Mouse (Mus musculus) hindbrain, embryonic 12.5 days (tissue): Measurements from ENCODE around the gene Adgrb2. TPM values are rescaled to one million over a fixed set of nuclear protein-coding genes. Genes with fewer than 3 reads are reported as not detected.
A peak's percentile ranks its signal among the peaks of the same experiment; 100 is the strongest.

Experiments
- ATAC-seq: fragments of 200-750 bp; cut with Nextera tagmentation; 2 replicates; pipeline ENCODE4 v1.8.0; 2017; ENCODE audit warnings: moderate TSS enrichment; ENCODE audit not compliant: low FRiP score
- H3K27ac ChIP-seq: fragments of 300-500 bp; sonication (generic); 2 replicates; pipeline ENCODE4 v1.5.1; 2016; ENCODE audit warnings: mild to moderate bottlenecking
- H3K27me3 ChIP-seq: fragments of 300-500 bp; sonication (generic); 2 replicates; pipeline ENCODE4 v1.6.1; 2016; ENCODE audit warnings: mild to moderate bottlenecking
- H3K36me3 ChIP-seq: fragments of 300-500 bp; sonication (generic); 2 replicates; pipeline ENCODE4 v1.6.1; 2016; ENCODE audit warnings: mild to moderate bottlenecking
- H3K4me1 ChIP-seq: fragments of 300-500 bp; sonication (generic); 2 replicates; pipeline ENCODE4 v1.6.1; 2016
- H3K4me2 ChIP-seq: fragments of 300-500 bp; sonication (generic); replicated peaks from 2 replicates; pipeline ENCODE4 v1.6.1; 2016; ENCODE audit warnings: mild to moderate bottlenecking
- H3K4me3 ChIP-seq: fragments of 300-500 bp; sonication (generic); 2 replicates; pipeline ENCODE4 v1.5.1; 2016; ENCODE audit warnings: mild to moderate bottlenecking
- H3K9ac ChIP-seq: fragments of 300-500 bp; sonication (generic); 2 replicates; pipeline ENCODE4 v1.6.1; 2016; ENCODE audit warnings: mild to moderate bottlenecking, moderate library complexity
- H3K9me3 ChIP-seq: fragments of 300-500 bp; sonication (generic); replicated peaks from 2 replicates; pipeline ENCODE4 v1.6.1; 2016; ENCODE audit warnings: mild to moderate bottlenecking
- WGBS: fragments of 180-500 bp; shearing (Covaris S2); methylation state at CpG from one replicate; pipeline ENCODE4 v1.1.7; 2016; 5-methylcytosine and 5-hydroxymethylcytosine counted together
- polyA plus RNA-seq: library from polyadenylated mRNA; unstranded; fragments of >200 nt; fragmentation: Nextera tagmentation; extraction: Ambion mirVana; gene quantifications from 2 replicates; pipeline ENCODE4 v1.2.1, GENCODE M21; 2016

The Adgrb2 gene
- 10.3 and 12.6 TPM in 2 replicates for polyA plus RNA-seq

DNA sequence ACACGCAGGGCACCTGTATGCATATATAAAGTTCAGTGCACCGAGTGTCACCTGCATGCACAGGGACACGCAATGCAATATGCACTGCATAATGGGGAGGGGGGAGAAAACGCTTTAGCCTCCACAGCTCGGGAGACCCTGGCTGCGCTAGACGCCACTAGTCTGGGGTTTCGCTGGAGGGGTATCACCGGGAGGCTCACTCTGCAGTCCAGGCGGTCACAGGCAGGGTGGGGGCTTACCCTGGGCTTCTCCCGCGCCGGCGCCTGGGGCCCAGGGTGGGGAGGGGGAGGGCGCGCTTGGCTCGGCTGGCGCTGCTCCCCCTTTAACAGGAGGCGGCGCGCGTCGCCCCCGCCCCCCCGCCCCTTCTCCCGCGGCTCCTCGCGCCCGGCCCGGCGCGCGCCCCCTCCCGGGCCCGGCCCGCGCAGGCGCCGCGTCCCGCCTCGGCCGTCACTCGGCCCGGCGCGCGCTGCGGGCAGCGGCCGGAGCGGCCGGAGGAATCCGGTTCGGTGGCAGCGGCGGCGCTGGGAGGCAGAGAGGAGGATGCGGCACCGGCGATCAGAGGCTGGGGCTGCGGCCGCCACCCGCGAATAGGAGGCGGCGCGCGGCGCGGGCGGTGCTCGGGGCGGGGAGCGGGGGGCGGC, at the start of gene Adgrb2:
Gene Adgrb2, plus strand, starts transcription at position 450 of the 641 bp plus-strand sequence.
- H3K9ac ChIP-seq: peak within 1 kb of the TSS; percentile 89
- WGBS: under 1% methylated on average over 37 of the region's 77 CpGs
- H3K4me2 ChIP-seq: peak within 1 kb of the TSS; percentile 91
- ATAC-seq: peak; percentile 21
- peaks cover 50% of the 10 kb centered on the region for H3K27me3 ChIP-seq
- H3K9me3 ChIP-seq: no peaks in the 10 kb centered on the region
- peak within 1 kb of the TSS; percentile 76 for H3K27ac ChIP-seq
- H3K36me3 ChIP-seq: no peaks in the 10 kb centered on the region
- peak within 1 kb of the TSS; percentile 78 for H3K4me3 ChIP-seq
- peaks cover 62% of the 10 kb centered on the region for H3K4me1 ChIP-seq

DNA sequence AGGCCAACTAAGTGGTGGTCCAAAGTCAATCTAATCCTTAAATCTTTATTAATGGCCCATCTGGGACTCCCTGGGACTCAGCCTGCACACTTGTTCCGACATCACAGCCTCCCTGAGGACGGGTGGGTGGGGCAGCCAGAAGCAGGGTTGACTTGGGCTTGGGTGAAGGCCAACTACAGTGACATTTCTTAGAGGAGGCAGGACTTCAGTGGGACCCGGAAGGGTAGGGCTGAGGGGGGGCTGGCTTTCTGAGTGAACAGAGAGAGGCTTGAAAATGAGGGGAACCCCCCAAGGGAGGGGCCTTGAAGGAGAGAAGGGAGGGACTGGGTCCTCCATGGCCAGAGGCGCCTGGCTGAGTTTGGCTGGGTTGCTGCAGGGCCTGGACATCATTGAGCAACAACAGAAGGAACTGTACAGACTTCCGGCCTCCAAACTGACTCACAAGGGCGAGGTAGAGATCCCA, 33.3 kb upstream of the Adgrb2 start:
- Histone ChIP-seq H3K9me3 (no peaks in the 10 kb centered on the region), H3K4me2 (no peak overlapping the region), H3K27ac (no peak overlapping the region), H3K4me1 (peaks cover 6% of the 10 kb centered on the region; the same call in 1 of the 2 replicates), H3K9ac (no peak overlapping the region), H3K36me3 (no peaks in the 10 kb centered on the region), H3K4me3 (no peak overlapping the region), H3K27me3 (0 out of 2 replicates have a peak, but pooled peaks cover 4% of the 10 kb centered on the region)
- WGBS: 83% methylated on average over 6 of the region's 6 CpGs
- ATAC-seq: no peak

DNA sequence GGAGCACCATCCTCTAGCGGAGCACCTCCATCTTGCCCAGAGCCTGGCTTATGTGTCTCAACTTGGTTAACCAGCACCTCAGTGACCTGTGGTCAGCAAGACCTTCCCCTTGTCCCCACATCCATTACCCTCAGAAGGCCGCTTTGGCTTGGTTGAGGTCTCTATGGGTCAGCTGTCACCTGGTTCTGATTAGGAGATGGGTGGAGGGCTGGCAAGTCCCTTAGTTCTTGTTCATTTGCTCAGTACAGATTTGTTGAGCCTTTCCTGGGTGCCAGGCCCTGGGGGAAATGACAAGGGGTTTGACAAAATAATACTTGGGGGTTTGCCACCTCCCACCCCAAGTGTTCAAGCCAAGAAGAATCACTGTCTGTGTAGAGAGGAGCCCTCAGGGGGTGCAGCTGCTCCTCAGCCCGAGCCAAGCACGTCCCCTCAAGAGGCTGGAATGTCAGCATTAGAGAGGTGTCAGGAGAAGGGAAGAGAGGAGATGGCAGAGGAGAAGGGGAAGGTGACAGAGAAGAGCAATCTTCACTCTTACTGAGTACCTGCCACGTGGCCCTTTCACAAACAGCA, 32.3 kb upstream of the Adgrb2 start:
- H3K9ac ChIP-seq: no peak overlapping the region
- peaks cover 6% of the 10 kb centered on the region; the same call in 1 of the 2 replicates for H3K4me1 ChIP-seq
- WGBS: 62% methylated on average over 5 of the region's 5 CpGs
- H3K4me3 ChIP-seq: no peak overlapping the region
- H3K9me3 ChIP-seq: no peaks in the 10 kb centered on the region
- H3K27me3 ChIP-seq: 0 out of 2 replicates have a peak, but pooled peaks cover 4% of the 10 kb centered on the region
- H3K36me3 ChIP-seq: no peaks in the 10 kb centered on the region
- no peak overlapping the region for H3K27ac ChIP-seq
- no peak for ATAC-seq
- no peak overlapping the region for H3K4me2 ChIP-seq

DNA sequence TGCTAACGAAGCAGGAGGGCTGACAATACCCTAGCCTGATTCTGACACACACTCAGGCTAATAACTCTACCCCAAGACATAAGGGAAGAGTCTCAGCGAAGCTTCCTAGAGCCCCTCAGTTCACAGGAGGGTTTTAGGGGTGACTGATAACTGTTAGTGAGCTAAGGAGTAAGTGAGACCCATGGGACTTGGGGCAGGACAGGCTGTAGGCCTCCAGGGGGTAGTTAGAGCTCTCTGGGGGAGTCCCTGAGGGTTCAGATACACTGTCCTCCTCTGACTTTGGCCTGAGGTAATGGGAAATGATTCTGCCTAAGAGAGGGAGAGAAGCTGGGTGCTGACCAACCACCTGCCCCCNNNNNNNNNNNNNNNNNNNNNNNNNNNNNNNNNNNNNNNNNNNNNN, 30.1 kb upstream of the Adgrb2 start:
- no peaks in the 10 kb centered on the region for H3K9me3 ChIP-seq
- 0 out of 2 replicates have a peak, but pooled peaks cover 4% of the 10 kb centered on the region for H3K27me3 ChIP-seq
- H3K4me1 ChIP-seq: peaks cover 7% of the 10 kb centered on the region; the same call in 1 of the 2 replicates
- H3K4me3 ChIP-seq: no peak overlapping the region
- ATAC-seq: no peak
- H3K27ac ChIP-seq: no peak overlapping the region
- no peak overlapping the region for H3K9ac ChIP-seq
- 62% methylated on average over 2 of the region's 2 CpGs for WGBS
- H3K36me3 ChIP-seq: no peaks in the 10 kb centered on the region
- H3K4me2 ChIP-seq: no peak overlapping the region

DNA sequence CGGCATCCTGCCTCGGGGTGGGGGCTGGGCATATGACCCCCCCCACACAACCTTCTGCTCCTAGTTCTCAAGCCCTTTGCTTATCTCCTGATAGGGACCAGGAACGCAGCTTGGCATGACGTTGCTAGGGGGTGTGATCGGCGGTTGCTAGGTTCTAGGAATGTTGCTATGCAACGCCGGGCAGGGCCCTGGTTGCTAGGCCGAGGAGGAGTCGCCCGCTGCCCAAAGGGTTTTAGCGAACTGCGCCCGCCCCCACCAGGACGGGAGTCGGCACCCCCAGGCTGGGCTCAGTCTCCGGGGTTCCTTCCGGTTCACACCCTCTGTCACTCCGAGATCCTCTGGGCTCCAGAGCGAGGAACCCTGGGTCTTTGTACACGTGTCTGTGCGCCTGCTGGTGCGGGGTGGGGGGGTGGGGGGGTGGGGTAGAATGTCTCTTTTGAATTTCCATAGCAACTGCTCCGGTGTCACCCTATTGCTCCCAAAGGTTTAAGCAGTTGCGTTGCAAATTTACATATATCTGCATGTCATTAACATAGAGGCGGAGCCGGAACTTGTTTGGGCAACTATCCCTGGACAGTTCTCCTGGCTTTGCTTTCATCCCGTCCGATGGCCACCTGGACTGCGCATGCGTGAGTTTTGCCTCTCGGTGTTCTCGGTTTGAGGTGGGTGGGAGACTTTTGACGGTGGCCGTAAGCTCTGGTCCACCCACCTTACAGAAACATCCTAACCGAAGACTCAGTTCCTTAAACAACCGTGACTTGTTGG, 24.3 kb upstream of the Adgrb2 start:
- Histone ChIP-seq H3K27ac (peak overlapping the region; percentile 75), H3K27me3 (no peaks in the 10 kb centered on the region), H3K9me3 (no peaks in the 10 kb centered on the region), H3K36me3 (no peaks in the 10 kb centered on the region), H3K4me1 (peaks cover 23% of the 10 kb centered on the region), H3K4me3 (peak overlapping the region; percentile 32), H3K9ac (peak overlapping the region; percentile 55), H3K4me2 (peak overlapping the region; percentile 90)
- peak; percentile 89 for ATAC-seq
- 2% methylated on average over 37 of the region's 37 CpGs for WGBS

DNA sequence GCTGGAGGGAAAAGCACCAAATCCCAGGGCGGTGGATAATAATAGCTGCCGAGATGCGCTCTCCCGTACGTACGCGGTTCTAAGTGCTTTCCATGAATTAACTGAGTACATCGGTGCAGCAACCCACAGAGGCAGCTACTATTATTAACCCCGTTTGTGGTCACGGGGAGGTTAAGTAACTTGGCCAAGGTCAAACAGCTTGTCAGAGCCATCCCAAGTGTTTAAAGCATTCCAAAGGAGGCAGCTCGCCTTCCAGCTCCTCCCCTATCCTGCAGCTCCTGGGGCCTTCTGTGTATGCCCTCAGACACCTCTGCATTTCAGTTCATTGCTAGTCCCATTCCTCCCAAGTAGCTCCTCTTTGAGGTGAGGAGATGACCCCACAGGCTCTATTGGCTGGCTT, 19.4 kb upstream of the Adgrb2 start:
- Histone ChIP-seq H3K27me3 (peaks cover 5% of the 10 kb centered on the region; the same call in 1 of the 2 replicates), H3K9ac (no peak overlapping the region), H3K4me2 (no peak overlapping the region), H3K36me3 (no peaks in the 10 kb centered on the region), H3K4me1 (peaks cover 55% of the 10 kb centered on the region), H3K27ac (peak overlapping the region; percentile 90; the same call in 1 of the 2 replicates), H3K4me3 (no peak overlapping the region), H3K9me3 (no peaks in the 10 kb centered on the region)
- WGBS: 50% methylated on average over 11 of the region's 11 CpGs
- no peak for ATAC-seq

DNA sequence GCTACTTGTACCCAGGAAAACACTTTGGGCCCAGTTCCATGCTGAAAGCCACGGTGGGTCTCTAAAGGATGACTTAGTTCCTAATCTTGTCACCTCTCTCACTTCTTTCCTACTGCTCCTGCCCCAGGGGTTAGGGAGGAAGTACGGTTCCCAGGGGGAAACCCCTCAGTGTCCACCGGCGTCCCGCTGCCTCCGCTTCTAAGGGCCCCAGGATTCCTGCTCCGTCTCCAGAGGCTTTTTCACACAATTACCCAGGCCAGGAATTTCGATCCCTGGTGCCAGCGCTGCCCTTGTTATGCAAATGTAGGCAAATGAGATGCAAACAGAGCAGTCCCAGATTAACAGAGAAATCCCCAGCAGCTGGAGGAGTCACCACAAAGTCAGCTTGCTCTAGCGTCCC, 18.5 kb upstream of the Adgrb2 start:
- ATAC-seq: no peak
- Histone ChIP-seq H3K27me3 (peaks cover 5% of the 10 kb centered on the region; the same call in 1 of the 2 replicates), H3K36me3 (no peaks in the 10 kb centered on the region), H3K9me3 (no peaks in the 10 kb centered on the region), H3K4me1 (peaks cover 50% of the 10 kb centered on the region), H3K4me3 (no peak overlapping the region), H3K9ac (no peak overlapping the region), H3K27ac (peak overlapping the region; percentile 90), H3K4me2 (peak overlapping the region; percentile 31)
- 13% methylated on average over 10 of the region's 10 CpGs for WGBS

DNA sequence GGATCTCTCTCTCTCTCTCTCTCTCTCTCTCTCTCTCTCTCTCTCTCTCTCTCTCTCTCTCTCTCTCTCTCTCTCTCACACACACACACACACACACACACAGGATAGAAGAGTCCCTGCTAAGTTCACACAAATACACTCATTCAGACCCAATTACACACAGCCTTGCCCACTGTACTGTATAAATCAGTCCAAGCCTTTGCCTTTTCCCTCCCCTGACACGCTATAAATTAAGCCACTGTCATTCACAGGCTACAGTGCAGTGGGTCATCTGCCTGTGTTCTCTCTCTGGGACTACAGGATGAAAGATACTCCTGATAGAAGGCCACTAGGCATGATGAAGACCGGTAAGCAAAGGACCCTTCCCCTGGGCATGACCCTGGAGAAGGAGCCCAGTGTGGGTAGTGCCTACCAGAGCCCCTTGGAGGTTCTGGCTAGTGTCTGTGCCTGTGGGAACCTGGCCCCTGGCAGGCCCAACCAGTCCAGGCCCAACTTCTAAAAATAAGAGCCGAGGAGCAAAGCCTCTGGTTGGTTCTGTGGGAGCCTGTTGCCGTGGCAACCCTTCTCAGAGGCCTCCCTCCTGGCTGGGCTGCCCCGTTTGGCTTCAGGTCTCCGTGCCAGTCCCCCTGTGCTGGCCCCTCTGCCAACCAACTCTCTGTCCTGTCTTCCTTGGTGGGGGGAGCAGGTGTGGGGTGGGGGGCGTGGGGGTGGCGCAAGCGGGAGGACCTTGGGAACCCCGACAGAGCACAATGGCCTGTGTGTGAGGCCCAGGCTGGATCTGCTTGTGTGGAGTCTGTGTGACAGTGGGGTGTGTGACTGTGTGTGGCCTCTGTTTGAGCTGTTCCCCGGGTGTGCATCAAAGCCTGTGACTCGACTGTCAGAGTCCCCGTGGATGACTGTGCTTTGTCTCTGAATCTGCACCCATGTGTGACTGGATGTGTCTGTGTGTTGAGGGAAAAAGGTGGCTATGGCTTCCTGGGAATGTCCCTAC, 17.4 kb upstream of the Adgrb2 start:
- H3K36me3 ChIP-seq: no peaks in the 10 kb centered on the region
- WGBS: 15% methylated on average over 13 of the region's 13 CpGs
- peaks cover 49% of the 10 kb centered on the region for H3K4me1 ChIP-seq
- peak overlapping the region; percentile 32 for H3K4me2 ChIP-seq
- no peaks in the 10 kb centered on the region for H3K9me3 ChIP-seq
- no peak overlapping the region for H3K4me3 ChIP-seq
- peak overlapping the region; percentile 90 for H3K27ac ChIP-seq
- H3K9ac ChIP-seq: peak overlapping the region; percentile 35
- peak; percentile 77 for ATAC-seq
- H3K27me3 ChIP-seq: peaks cover 12% of the 10 kb centered on the region

DNA sequence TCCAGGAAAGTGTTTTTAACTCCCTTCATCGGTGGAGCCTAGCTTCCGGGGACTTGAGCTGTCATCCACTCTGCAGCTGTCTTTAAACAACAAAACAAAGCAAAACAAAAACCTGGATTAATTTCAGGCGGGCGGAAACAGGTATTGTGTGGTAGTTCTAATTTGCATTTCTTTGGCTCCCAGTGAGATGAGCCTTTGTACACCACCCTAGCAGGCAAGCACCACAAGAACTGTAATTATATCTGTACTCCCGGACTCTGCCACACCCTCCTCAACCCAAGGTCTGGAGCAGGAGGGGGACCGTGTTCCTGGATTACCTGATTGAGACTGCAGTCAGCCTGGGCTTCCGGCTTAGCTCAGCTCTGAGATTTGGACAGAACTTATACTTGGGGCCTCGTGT, 14.5 kb upstream of the Adgrb2 start:
- Histone ChIP-seq H3K4me1 (peaks cover 58% of the 10 kb centered on the region), H3K4me2 (no peak overlapping the region), H3K27ac (no peak overlapping the region), H3K9ac (no peak overlapping the region), H3K4me3 (no peak overlapping the region), H3K27me3 (peaks cover 22% of the 10 kb centered on the region), H3K36me3 (no peaks in the 10 kb centered on the region), H3K9me3 (no peaks in the 10 kb centered on the region)
- no peak for ATAC-seq
- WGBS: 37% methylated on average over 8 of the region's 8 CpGs

DNA sequence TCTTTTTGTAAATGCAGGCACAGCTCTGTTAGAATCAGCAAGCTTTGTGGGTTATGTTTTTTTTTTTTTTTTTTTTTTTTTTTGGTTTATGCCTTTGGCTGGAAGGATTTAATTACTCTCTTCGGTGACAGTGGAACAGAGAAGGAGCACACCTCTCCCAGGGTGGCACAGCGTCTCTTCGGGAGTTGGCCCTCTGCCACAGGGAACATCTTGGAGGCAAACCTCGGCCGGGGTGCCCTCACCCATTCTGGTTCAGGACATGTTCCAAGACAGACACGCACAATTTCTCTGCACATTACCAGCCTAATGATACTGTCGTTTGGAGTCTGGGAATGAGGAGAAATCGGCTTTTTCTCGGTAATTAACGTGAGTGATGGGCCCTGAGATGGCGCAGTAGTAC, 13.8 kb upstream of the Adgrb2 start:
- H3K9me3 ChIP-seq: no peaks in the 10 kb centered on the region
- no peak for ATAC-seq
- H3K9ac ChIP-seq: no peak overlapping the region
- no peak overlapping the region for H3K27ac ChIP-seq
- peaks cover 22% of the 10 kb centered on the region for H3K27me3 ChIP-seq
- H3K4me3 ChIP-seq: no peak overlapping the region
- WGBS: 73% methylated on average over 11 of the region's 11 CpGs
- H3K4me1 ChIP-seq: peaks cover 52% of the 10 kb centered on the region
- no peak overlapping the region for H3K4me2 ChIP-seq
- no peaks in the 10 kb centered on the region for H3K36me3 ChIP-seq

DNA sequence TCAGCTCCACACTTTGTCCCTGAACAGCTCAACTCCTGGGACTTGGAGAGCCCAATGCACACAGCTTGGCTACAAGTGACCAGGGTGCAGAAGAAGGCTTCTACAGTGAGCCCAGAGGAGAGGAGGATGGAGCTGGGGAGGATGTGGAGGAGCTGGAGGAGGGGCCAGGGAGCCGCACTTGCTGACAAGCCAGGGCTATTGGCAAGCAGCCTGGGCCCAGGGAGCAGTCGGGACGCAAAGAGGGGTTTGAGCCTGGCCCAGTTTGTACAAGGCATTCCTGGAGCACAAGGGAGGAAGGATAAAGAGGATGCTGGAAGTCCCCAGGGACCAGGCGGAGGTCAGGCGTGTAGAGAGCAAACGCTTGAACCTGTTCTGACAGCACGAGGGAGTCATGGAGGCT, 12.7 kb upstream of the Adgrb2 start:
- H3K4me3 ChIP-seq: no peak overlapping the region
- H3K27ac ChIP-seq: no peak overlapping the region
- H3K9me3 ChIP-seq: no peaks in the 10 kb centered on the region
- 44% methylated on average over 7 of the region's 7 CpGs for WGBS
- H3K27me3 ChIP-seq: peaks cover 22% of the 10 kb centered on the region
- H3K9ac ChIP-seq: peak overlapping the region; percentile 23; the same call in 1 of the 2 replicates
- no peak for ATAC-seq
- peaks cover 40% of the 10 kb centered on the region for H3K4me1 ChIP-seq
- no peak overlapping the region for H3K4me2 ChIP-seq
- H3K36me3 ChIP-seq: no peaks in the 10 kb centered on the region
